Mouse (Mus musculus) CD4-positive, CD25-positive, alpha-beta regulatory T cell, adult 2 months (primary cell): ENCODE data around the gene Scfd2.

ENCODE experiments used
- DNase-seq: peaks from one replicate; pipeline ENCODE4 v3.0.0-alpha.2; 2012; ENCODE audit warnings: low read depth, low spot score

The Scfd2 gene

GRCm38 (mm10) chr5:74204465-74204864, 327.1 kb downstream of the Scfd2 start:
- DNase-seq: no peak

GRCm38 (mm10) chr5:74202515-74202914, 329.0 kb downstream of the Scfd2 start:
- no peak for DNase-seq

DNA sequence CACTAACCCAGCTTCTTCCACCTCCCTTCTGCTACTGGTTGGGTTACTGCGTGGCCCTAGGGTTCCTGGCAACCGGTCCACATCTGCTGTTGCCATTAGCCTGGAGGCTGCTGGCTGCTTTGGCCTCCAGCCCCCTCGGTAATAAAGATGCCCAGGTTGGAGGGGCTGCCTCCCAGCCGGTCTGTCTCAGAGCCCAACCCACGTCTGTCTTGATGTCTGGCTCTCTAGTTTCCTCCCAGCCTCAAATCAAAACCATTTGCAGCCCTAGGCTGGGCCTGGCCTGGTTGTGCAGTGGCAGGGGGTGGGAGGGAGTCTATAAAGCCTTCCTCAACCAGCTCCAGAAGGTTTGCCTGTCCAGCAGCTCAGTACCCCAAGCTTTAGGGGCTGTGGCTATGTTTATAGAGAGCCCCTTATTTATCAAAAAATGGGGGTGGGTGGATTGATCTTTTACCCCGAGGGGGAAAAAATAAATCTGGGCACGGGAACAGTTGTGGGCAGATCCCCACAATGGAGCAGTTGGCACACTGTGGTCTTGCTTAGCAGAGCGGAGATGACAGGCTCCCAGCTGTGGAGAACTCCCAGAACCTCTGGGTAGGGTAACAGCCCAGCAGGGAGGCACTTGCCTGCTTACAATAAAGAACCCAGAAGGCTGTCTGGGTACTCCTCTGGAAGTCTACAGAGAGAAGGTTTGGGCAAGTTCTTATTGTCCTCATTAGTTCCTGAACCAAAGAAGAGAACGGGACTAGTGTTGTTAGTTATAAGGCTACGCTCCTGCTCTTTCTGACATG, 329.8 kb downstream of the Scfd2 start:
- DNase-seq: no peak

GRCm38 (mm10) chr5:74200481-74200880, 331.1 kb downstream of the Scfd2 start:
- peak; percentile 77 for DNase-seq

DNA sequence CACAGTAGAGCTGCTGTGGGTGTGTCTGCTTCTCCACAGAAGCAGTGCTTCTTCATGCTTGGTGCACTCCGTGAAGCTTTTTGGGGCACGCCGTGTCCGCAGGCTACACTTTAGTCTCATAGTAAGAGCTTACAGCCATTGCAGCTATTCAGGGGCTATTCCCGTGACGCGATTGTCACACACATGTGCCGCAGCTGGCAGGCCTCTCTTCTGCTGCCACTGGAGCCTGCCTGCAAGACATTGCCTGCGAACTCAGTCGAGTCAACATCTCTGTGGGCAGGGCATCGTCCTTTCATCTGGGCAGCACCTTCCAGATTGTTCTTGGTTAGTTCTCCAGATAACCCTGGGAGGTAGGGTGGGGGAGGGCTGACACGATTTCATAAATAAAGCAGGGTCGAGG, 331.8 kb downstream of the Scfd2 start:
- peak; percentile 25 for DNase-seq

DNA sequence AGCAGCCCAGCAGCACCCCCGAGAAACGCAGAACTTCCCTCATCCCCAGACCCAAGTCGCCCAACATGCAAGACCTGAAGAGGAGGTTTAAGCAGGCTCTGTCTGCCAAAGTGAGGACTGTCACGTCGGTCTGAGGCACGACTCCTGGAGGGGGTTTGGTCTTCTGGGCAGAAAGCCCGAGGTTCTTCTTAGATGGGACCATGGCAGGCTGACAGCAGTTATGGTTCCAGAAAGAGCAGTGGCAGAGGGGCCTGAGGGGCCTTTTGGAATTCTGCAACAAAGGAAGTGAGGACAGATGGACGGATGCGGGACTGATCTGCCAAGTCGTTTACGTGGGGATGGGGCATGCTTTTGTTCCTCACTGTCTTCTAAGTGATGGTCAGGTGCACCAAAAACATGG, 333.1 kb downstream of the Scfd2 start:
- no peak for DNase-seq

DNA sequence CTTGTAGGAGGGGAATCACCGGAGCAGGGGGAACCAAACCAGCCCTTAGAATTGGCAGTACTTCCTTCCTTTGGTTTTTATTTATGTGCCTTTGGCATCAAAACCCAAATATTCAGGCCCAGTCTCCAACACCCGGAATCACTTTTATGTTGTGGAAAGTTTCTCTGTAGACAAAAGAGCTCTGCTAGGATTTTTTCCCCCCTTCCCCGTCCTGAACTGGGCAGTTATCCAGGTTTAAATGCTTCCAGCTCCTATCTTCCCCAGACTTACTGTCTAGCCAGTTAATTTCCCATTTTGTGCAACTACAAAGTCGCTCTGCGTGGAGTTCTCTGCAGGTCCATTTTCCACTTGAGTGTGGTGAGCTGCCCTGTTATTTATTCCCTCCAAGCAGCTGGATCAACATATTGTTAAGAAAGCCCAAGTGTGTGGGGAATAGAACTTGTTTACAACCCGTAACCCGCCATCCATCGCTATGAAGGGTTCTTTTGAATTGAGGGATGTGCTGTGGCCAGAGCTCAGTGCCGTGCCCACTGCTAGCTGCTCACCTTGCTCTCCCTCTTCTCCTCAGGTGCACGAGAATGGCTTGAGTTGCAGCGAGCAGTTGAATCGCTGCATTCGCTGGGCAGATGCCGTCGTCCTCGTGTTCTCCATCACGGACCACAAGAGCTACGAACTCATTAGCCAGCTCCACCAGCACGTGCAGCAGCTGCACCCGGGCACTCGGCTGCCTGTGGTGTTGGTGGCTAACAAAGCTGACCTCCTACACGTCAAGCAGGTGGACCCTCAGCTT, 333.8 kb downstream of the Scfd2 start:
- DNase-seq: no peak

DNA sequence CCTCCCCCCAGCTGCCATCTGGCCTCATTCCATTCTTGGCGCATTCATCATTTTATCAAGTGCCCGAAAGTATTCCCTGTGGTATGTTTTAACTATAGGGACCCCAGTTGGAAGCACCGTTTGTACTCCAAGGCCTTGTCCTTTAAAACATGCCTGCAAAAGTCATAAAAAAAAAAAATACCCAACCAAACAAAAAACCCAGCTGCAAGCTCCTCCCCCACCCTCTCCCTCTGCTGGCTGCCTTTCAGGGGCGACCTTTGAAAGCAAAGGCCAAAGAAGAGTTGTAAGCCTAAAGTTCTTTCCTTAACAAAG, 335.3 kb downstream of the Scfd2 start:
- DNase-seq: peak; percentile 51

GRCm38 (mm10) chr5:74195614-74196306, 335.8 kb downstream of the Scfd2 start:
- no peak for DNase-seq

DNA sequence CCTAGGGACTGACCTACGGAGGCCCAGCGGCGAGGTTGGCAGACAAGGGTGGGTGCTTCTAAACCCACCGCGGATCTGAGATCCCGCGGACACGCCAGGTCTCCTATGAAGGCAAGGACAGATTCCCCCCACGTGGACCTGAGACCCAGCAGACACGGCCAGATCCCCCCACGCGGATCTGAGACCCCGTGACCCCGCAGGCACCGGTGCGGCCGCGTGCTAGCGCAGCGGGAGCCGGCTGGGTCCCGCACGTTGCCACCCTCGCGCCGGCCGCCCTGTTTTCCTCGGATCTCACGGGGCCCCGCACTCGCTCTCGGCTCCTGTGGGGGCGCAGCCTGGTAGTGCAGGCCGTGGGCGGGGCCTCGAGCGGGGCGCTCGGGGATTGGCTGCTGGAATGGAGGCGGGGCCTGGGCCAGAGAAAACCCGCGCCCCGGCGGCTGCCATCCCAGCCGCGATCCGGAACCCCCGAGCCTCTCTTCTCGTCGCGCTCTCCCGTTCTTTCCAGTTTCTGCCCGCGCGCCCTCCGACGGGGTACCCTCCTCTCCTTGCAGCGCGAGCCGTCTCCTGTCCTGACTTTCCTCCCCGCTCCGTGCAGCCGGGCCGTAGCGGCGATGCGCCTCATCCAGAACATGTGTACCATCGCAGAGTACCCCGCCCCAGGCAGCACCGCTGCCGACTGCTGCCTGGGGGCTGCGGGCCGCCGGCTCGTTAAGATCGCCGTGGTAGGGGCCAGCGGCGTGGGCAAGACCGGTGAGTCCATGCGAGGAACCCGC, 336.5 kb downstream of the Scfd2 start, which contains the start of gene Rasl11b:
Gene Rasl11b (plus strand): TSS at position 446 of the 773 bp plus-strand sequence.
- DNase-seq: peak; percentile 95

DNA sequence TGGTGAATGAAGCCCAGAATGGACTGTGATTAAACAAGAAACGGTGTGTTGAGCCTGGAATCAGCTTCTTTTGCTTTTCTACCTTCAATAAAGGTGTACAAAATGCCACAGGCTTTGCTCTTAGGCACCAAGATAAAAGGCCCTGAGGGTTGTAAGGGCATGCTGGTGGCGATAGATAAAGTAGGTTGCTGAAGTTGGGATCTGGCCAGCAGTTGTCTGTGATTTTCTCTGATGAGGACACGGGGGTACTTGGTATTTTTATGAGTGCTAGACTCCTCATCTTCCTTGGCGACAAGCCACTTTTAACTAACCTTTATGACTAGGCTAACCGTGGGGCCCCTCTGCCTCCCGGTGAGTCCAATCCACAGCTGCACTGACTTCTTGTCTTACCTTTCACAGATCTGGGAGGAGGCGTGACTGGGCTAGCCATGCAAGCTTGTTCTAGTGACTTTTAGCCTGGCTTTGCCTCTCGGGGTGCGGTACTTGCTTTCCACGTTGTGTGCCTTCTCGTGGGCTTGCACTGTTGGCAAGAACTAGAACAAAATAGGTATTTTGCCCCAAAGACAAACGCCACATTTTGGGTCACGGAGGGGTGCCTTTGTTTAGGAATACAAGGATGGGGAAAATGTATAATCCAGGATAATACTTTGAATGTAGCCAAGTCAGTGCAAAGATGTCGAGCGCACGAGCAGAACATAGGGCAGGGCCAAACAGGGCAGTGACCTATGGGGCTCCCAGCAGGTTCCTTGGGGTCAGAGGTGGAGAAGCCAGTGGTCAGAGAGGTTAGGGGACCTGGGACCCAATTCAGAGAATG, 337.3 kb downstream of the Scfd2 start:
- peak; percentile 20 for DNase-seq

DNA sequence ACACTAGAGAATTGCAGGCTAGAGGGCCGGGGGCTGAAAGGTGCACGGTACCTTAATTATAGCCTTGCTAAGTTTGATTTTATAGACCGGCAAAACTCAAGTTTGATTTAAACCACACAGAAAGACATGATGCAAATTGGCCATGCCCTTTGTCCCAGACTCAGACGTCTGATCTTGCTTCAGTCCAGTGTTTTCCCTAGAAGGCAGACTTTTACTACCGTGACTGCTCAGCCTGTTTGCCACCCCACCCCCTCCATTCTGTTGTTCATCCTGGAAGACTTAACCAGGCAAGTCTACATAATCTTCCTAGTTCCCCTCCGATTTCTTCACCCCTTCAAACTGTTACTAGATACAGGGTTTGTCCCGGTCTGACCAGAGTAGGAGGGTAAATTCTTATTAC, 337.9 kb downstream of the Scfd2 start:
- no peak for DNase-seq

- DNase-seq: no peak
Observed at GRCm38 (mm10) chr5:74193008-74193407, 338.6 kb downstream of the Scfd2 start.

- no peak for DNase-seq
Observed at GRCm38 (mm10) chr5:74190911-74191310, 340.6 kb downstream of the Scfd2 start.

GRCm38 (mm10) chr5:74190161-74190491, 341.4 kb downstream of the Scfd2 start:
- no peak for DNase-seq

DNA sequence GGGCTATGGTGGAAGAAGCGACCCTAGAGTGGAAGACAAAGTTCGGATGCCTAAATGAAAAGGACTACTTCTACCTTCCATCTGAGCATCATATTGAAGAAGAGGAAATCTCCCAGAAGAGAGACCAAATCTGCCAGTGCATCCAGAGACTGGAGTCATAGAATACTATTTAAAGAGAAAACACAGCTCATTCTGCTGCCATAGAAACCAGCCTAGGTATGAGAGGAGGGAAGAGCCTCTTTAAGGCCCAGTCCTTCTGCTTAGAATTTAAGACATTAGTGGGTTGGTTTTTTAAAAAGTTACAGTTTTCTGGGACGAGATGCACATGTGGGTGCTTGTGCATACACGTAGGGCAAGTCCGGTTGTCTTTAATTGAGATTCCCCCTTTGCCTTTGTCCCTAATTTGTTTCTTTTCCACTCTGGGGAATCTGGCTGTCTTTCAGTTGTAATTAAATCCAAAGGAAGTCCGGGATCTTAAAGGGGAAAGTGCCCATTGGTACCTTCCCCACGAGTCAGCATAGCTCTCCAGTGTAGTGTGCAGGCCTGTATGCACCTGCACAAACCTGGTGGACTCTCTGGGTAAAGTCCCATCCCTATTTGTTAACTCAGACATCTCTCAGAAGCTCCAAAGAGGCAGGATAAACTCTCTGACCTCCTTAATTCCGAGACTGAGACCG, 341.9 kb downstream of the Scfd2 start:
- DNase-seq: no peak

DNA sequence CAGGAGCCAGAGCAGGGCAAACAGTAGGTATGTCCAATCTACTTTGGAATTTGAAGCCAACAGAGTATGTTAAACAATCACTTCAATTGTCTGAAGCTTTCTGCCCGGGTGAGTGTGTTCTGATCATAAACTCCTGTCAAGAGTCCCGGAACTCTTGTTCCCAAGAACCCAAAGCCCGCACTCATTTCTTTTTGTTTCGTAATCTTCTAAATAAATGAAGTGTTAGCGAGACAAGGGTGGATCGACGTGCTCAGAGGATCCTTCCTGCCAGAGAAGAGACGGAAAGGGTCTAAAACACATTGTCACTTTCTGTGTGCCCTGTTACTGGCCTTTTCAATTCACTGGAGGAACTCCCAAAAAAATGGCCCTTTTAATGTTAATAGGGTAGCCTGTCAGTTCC, 342.7 kb downstream of the Scfd2 start:
- DNase-seq: no peak

DNA sequence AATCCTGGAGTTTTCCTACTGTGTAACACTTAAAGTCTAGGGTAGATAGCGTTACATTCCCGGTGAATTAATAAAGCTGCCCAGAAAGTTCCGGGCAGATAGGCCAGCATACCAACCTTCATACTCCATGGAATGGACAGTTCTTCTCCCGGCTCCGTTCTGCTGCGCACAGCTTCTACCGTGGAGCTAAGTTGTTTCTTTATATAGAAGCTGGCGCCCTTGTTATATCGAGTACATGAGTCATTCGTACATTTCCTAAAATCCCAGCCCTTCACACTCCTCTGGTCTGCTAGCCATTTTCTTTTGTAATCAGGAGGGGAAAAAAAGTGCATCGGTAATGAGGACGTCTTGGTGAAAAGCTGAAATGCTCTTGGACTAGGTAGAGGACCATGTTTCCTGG, 343.5 kb downstream of the Scfd2 start:
- no peak for DNase-seq

- no peak for DNase-seq
Observed at GRCm38 (mm10) chr5:74184607-74185006, 347.0 kb downstream of the Scfd2 start.

DNA sequence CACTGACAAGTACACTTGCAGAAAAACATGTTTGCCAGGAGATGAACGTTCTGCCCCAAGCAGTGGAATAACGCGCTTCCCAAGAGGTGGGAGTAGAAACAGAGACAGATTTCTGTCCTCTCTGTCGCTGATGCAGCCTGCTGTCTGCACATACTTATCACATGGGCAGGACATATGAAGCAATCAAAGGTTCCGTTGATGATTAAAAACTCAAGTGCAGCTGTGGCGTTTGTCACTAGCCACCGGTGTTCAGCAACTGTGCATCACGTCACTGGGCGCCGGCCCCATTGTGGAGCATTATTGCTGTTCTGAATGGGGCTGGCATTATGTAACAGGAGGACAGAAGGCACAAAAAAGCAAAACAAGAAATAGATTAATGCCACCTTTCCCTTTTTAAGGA, 348.4 kb downstream of the Scfd2 start:
- DNase-seq: no peak
